Mouse (Mus musculus) spleen, postnatal 14 days (tissue): ENCODE measurements around the gene Fgfr2.
"Not testable (repeated sequence)": the region's sequence is repeated elsewhere in the genome, so short reads cannot be mapped to it uniquely, and the experiment has no call there.

Experiments used
- DNase-seq, 2 experiments: peaks; one replicate each; pipeline ENCODE4 v3.0.0; 2021 to 2022; ENCODE audit warnings: low spot score in 2 of 2

Fgfr2 gene

DNA sequence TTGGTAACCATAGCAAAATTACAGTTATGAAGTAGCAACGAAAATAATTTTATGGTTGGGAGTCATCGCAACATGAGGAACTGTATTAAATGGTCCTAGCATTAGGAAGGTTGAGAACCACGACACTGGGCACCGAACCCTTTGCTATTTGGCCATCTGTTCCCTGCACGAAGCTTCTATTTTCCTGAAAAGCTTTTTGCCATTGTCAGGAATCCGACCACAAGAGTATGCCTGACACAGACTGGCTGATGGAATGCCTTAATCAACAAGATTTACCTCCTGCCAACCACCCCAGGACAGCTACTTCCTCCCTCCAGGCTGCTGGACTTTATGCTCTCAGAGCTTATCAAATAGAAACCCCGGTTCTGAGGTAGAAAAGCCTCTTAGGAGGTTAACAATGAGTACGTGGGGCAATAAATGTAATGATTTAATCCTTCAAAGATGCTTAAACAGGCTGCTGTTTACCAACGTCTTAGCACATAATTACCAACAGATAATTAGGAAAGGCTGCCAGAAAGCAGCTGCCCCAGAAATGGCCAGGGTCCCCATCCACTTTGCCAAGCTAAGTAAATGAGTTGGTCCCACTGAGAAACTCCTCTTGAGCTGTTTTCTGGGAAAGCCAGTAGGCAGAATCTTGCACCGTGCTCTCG is 668.0 kb downstream of the Fgfr2 start:
- no peak for DNase-seq

GRCm38 (mm10) chr7:132449891-132450735 is 673.0 kb downstream of the Fgfr2 start:
- DNase-seq: no peak

GRCm38 (mm10) chr7:132448511-132449154 is 674.5 kb downstream of the Fgfr2 start:
- no peak for DNase-seq

DNA sequence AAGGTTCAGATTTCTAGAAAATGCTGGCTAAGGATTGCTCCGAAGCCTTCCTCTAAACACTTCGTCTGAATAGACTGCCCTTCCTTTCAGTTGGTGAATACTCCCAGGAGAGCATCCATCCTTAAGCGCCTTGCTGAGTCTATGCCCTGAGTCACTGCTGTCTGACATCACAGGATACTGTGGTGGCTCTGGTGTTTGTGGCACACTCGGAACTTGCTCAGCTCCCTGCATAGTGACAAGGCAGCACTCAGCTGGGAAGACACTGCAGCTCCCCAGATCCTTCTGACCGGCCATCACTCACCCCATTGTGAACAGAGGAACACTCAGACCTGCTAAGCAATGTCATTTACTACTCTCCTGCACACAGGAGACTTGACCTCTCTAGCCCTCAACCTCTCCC is 675.6 kb downstream of the Fgfr2 start:
- no peak for DNase-seq

- DNase-seq: no peak
These were observed 676.3 kb downstream of the Fgfr2 start for GRCm38 (mm10) chr7:132446841-132447240.

- no peak for DNase-seq
These were observed 678.9 kb downstream of the Fgfr2 start for GRCm38 (mm10) chr7:132444221-132444620.

GRCm38 (mm10) chr7:132443769-132444168 is 679.4 kb downstream of the Fgfr2 start:
- no peak for DNase-seq

DNA sequence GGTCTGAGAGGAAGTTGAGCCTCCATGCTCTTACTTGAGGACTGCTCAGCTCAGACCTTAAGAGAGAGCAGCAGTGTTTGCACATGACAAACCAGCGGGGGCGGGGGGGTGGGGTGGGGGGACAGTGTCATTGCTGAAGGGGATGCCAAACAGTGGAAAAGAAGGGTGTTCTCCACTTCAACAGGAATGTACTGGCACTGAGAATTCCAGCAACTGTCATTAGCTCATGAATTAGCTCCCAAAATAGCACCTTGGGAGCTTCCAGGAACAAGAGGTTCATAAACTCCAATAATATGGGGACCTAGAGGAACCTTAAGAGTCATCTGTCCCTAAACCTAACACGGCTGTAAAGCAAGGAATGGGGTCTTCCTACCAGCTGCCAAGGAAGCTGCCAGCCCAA is 680.0 kb downstream of the Fgfr2 start:
- no peak for DNase-seq

- not testable (repeated sequence) for DNase-seq
These were observed 680.9 kb downstream of the Fgfr2 start for GRCm38 (mm10) chr7:132442133-132442763.

DNA sequence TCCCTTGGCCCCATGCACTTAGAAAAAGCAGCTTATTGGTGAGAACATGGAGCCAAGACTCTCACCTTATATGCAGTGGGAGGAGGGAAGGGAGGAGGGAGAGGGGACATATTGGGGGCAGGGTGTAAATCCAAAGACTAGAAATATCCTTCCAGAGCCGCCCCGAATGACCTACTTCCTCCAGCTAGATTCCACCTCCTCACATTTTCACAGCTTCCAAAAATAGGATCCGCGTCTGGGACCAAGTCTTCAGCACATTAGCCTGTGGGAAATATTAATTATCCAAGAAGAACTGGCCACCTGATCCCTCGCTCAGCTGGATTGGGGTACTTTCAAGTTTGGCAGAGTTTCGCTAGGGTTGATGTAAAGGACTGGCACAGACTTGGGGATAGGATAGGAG is 683.2 kb downstream of the Fgfr2 start:
- no peak for DNase-seq

DNA sequence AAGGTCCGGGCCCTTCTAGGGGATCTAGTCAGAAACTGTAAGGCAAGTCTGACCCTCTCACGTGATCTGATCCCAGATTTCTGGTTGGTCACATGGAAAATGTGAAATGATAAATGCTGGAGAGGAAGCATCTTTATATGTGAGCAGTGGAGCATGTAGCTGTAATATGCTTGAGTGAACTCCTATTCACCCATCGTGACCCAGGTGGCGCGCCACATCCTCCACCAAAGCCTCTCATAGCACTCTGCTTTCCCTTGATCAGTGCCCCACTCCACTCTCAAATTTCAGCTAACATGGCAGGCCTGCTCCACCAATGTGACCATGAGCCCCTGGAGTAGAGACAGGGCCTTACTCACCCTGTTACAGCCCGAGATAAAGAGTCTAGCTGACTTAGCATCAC is 685.1 kb downstream of the Fgfr2 start:
- DNase-seq: no peak

GRCm38 (mm10) chr7:132437431-132437830 is 685.7 kb downstream of the Fgfr2 start:
- DNase-seq: no peak

GRCm38 (mm10) chr7:132435486-132436055 is 687.6 kb downstream of the Fgfr2 start:
- no peak for DNase-seq

- DNase-seq: no peak
These were observed 693.8 kb downstream of the Fgfr2 start for GRCm38 (mm10) chr7:132429324-132429723.

- DNase-seq: no peak
These were observed 694.8 kb downstream of the Fgfr2 start for GRCm38 (mm10) chr7:132428308-132428707.

DNA sequence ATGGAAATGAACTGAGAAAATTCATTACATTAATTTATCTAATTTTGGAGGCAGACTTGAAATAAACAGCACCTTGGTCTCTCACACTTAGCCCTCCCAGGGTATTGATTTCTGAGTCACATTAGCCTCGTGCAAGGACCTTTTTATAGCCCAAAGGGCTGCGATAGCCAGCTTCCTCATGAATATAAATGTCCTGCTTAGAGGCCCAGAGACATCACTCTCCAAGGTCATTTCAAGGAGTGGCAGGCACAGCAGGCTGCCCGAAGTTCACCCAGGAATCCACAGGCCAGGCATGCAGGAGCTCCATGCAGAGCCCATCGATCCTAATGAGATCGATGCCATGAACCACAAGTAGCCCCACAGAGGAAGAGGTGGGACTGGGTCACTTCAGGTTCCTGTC is 697.1 kb downstream of the Fgfr2 start:
- DNase-seq: no peak

DNA sequence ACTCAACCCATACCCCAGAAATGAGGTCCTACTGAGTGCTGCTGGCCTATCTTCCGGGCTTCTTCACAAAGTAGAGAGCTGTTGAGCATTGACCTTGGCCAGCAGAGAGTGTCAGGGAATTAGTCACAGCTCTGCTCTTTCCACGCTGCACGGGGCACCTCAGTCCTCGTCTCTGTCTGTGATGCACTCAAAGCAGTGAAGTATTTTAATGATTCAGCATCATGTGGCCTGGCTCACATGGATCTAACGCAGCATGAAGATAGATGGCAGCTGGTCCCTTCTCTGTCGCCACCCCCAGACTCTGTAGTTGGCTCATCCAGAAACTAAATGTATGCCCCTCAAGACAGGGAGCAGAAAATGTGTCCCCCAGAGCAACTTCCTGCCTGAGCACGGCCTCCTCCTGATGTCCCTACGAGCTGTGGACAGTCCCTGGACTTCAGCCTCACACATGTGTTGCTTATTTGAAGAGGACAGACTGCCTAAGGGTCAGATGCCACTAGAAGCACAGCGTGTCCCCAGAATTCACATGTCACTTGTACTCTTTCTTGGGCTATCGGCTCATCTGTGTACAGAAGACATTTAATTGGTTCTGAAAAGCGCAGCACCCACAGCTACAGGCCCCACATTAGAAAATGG is 697.7 kb downstream of the Fgfr2 start:
- DNase-seq: no peak

DNA sequence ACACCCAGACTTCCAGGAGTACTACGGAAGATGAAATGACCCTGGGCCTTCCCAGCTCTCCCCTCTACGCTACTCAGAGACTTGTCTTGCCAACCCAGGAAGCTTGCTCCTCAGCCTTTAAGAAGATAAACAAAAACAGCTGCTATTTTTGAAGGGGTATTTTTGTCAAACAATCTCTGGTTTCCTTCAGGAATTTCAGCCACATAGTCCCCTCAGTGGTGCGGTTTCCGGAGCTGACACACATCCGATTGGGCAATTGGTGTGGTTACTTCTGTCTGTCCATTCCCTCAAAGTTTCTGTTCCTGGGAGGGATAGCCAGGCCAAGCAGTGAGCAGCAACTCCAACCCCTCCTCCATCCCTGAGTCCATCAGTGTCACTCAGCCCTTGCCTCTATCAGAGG is 699.6 kb downstream of the Fgfr2 start:
- DNase-seq: no peak

- DNase-seq: no peak
These were observed 703.5 kb downstream of the Fgfr2 start for GRCm38 (mm10) chr7:132419378-132420255.

DNA sequence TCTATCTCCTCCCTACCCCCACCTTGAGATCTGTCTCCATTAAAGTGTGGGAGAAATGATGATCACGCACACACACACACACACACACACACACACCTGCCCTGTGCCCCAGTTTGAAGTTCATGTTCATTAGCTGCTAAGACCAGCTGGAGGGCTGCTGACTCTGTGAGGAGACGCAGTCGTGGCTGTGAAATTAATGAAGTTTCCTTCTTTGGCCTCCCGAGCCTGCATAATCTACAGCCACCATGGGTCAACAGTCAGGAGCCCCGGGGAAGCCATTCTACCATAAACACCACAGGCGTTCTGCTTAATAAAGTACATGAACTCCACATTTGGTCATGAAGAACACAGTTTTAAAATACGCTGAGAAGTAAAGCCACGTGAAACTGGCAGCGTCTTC is 706.3 kb downstream of the Fgfr2 start:
- DNase-seq: no peak
